Mouse (Mus musculus) layer of hippocampus, adult 11-12 months (tissue): Measurements from ENCODE around the gene Uchl5.
A peak's percentile ranks its signal among the peaks of the same experiment; 100 is the strongest.

Experiments
- DNase-seq: peaks from one replicate; pipeline ENCODE4 v3.0.0; 2022; ENCODE audit warnings: low spot score

Uchl5 gene

DNA sequence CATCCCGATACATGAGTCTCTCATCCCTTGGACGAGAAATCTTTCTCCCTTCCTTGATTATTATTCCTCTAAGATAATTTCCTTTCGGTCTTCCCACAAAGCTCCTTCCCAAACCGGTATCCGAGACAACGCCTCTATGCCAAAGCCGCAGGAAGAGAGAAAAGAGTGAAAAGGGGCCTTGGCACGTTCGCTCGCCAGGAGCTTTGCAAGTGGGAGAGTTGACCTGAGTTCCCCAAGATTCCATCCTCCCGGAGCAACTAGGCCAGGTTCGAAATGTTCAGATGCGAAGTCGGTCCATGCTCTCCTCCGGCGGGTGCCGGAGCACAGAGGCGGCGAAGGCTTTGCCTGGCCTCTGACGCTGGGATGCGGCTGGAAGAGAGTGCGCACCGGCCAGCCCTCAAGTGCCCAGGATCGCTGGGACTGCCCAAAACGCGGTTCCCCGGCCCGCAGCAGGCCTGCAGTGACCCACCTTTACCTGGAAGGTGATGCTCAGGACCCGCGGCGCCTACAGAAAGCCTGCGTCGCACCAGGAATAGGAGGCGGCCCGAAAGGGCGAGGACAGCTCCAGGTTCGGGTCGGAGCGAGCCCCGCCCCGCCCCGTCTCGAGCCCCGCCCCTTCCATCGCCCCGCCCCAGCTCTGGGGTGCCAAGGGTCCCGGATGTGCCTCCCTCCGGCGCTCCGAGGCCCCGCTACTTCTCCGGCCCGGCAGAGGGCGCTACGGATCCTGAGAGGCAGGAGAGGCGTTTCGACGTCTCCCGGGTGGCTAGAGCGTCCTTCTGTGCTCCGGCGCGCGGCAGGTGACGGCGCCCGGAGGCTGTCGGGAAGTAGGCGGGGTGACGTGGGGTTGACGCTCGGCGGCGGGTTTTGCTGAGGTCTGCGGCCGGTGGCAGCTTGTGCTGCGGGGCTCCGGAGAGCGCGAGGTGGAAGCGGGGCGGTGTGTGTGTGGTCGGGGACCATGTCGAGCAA, at the start of gene Uchl5, which contains the start of gene Trove2:
Gene Uchl5, plus strand, starts transcription at position 827 of the 966 bp plus-strand sequence.
Gene Trove2, minus strand, starts transcription at position 623 of the 966 bp plus-strand sequence.
- peak; percentile 98 for DNase-seq

DNA sequence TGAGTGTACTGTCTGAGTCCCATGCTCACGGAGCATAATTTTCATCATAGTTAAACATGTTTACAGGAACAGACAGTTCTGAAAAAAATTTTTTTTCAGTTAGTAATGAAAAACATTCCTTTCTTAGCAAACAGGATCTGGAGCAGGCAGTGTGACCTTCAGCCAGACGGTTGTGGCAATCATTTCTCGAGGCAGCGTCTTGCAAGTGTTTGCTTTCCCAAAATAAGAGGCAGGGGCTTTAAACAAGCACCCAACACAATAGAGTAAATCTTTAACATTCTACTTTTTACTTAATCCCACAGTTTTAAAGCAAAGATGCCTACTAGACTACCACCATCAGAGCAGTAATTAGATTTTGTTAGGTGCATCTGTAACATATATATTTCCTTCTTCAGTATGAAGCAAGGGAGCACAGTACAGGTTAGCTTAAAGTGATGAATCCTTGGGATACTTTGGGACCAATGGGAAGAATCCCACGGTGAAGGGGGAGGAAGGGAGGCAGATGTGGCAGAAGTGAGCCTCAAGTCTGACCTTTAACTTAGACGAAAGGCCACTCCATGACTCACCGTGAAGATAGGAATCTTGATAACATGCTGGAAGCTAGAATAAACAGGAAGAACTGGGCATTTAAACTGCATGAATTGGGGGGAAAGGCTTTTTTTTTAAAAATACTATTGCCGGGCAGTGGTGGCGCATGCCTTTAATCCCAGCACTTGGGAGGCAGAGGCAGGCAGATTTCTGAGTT, 49.2 kb upstream of the Uchl5 start:
- no peak for DNase-seq

DNA sequence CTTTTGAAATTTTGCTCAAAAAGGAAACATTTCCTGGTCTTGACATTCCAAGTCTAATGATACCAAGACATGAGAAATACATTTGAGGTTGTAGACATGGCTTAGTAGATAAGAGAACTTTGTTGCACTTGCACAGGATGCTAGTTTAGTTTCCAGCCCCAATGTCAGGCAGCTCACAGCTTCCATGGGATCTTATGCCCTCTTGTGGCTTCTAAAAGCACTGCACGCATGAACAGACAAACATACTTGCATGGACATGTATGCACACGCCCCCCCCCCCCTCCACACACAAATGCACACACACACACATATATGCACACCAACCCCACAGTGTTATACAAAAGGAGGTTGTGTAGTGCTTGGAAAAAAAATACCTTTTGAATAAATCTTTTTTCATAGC, 46.2 kb upstream of the Uchl5 start:
- no peak for DNase-seq

GRCm38 (mm10) chr1:143731691-143732090, 45.4 kb upstream of the Uchl5 start:
- DNase-seq, result no peak

DNA sequence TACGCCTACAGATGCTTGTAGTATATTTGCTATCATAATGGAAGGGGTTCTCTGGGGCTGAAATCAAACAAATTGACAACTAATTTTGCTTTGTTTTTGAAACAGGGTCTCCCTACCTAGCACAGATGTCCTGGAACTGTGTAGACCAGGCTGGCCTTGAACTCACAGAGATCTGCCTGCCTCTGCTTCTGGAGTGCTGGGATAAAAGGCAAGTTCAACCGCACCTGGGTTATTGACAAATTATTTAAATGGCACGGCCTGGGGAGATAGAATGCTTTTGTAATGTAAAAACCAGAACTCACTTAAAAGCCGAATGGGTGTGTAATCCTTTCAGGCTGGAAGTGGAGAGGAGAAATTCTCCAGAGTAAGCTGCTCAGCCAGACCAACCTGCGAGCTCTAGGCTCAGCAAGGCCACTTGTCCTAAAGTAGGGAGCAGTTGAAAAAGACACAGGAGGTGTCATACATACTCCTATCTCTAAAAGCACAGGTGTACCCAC, 43.1 kb upstream of the Uchl5 start:
- DNase-seq, result no peak

- no peak for DNase-seq
These were observed 38.3 kb upstream of the Uchl5 start for GRCm38 (mm10) chr1:143738811-143739210.

DNA sequence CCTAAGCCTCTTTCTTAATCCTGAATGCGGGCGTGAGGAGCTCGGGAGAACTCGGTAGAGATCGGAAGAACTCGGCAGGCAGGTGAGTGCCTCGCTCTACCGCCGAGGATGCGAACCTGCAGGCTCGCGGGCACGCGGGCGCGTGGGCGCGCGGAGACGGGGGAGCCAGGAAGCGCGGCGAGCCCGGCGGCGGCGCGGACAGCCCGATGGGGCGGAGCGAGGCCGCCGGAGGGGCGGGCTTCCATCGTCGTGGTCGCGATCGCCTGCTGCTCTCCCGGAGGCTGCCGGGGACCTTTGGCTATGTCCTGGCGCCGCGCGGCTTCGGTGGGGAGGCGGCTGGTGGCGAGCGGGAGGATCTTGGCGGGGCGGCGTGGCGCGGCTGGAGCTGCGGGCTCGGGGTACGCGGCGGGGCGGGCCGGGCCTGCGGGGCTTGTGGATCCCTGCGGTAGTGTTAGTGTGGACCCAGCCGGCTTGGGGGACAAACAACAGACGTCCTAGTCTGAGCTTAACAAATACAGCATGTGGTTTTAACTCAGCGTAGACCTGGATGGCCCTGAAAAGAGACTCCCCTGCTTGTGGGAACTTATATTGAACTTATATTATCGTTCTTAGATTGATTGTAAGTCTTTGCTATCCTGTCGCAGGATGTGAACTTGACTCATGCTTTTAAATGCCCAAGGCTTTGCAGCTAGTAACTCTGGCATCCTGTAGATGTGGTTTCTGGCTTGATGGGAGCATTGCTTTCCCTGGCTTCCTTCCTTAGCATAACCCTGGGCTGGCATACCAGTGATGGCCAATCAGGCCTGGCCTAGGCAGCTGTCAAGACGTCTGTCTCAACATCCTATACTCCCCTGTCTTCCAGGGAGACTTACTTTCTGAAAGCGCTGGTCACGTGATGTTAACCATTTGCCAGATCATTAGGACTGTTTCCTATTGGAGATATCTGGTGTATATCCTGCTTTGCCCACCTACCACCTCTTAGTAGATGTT, 37.4 kb upstream of the Uchl5 start:
- DNase-seq, result peak; percentile 85

- DNase-seq, result peak; percentile 27
These were observed 36.5 kb upstream of the Uchl5 start for GRCm38 (mm10) chr1:143740581-143740980.

DNA sequence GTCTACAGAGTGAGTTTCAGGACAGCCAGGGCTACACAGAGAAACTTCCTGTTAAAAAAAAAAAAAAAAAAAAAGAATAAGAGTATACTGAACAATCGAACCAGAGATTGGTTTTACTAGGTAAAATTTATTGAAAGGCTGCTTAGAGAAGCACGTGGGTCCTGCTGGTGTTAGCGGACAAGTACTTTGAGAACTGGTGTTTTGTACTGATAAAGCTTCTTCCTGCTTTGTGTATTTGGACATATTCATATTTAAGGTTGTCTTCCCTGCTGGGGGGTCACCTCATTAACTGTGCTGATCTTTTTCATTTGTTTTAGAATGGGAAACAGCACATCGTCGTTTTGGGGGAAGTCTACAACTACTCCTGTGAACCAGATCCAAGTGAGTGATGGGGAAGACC, 35.7 kb upstream of the Uchl5 start:
- no peak for DNase-seq

GRCm38 (mm10) chr1:143742186-143742585, 34.9 kb upstream of the Uchl5 start:
- no peak for DNase-seq

DNA sequence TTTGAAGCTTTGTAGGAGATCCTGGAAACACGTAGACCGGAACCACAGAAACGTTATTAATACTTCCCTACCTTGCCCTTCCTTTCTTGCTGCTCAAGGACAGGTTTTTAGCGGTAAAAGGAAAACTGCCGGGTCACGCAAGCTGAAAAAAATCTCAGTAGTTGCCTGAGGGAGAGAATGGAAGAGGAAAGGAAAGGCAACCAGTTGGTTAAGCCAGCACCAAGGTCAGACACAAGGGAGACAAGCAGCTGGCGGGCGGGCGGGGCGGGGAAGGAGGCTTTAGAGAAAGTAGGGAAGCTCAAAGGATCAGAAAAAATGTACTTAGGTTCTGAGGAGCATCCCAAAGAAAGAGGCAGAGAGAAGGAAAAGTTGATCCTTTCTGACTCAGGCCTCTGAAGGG, 31.2 kb upstream of the Uchl5 start:
- DNase-seq, result no peak

DNA sequence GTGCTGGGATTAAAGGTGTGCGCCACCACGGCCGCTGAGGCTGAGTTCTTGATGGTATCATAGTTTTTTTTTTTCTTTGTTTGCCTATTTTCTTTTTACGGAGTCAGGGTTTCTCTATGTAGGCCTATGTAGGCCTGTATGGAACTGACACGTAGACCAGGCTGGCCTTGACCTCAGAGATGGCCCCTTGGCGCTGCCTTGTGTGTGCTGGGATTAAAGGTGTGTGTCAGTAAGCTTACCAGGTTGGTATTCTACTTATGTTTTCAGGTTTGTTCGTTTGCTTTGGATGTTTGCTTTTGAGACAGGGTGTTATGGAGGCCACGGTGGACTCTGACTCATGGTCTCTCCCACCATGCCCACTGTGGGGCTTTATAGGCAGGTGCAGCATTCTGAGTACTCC, 14.9 kb upstream of the Uchl5 start:
- DNase-seq, result no peak

- no peak for DNase-seq
These were observed 12.6 kb upstream of the Uchl5 start for GRCm38 (mm10) chr1:143764443-143764842.

GRCm38 (mm10) chr1:143765801-143766200, 11.3 kb upstream of the Uchl5 start:
- DNase-seq, result no peak

GRCm38 (mm10) chr1:143766238-143766637, 10.8 kb upstream of the Uchl5 start:
- no peak for DNase-seq

DNA sequence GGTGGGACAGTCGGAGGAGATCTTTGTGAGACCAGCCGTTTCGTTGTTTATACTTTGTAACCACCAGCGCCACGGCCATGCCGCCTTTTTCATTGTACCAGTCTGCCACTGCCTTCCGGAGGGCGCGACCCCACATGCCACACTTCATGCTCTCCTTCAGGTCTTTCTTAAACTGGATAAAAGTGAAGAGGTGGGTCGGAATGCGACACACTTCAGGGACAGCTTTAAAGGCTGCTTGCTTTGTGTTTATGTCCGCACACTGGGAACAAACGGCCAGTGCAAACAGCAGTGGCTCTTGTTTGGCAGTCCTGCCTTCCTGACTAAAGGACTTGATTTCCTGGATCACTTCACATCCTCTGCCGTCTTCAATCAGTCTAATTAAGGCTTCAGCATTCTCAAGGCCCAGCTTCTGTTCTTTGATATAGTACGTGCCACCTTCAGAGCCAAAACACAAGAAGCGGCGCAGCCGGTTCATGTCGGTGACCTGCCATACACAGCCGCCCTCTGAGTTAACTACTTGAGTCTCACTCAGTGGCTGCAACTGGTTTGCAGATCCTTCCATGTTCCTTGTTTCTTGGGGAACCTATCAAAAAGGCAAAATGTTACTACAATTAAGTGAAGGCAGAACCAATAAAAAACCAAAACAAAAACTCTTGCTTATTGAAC, 6.5 kb upstream of the Uchl5 start:
- DNase-seq, result no peak

DNA sequence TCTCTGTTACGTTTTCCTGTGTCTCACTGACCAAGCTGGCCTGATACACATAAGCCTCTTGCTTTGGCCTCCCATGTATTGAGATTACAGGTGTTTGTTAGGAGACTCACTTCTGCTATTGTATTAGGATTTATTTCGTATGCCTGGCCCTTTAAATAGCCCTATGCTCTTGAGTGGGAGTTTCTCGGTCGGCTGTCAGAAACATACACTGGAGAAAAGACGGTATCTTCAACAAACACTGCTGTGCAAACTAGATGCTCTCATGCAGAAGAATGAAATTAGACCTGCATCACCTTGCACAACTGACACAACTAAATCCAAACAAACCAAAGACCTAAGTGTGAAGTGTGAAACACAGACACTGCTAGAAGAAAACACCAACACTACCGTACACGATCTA, 4.0 kb upstream of the Uchl5 start:
- DNase-seq, result no peak

DNA sequence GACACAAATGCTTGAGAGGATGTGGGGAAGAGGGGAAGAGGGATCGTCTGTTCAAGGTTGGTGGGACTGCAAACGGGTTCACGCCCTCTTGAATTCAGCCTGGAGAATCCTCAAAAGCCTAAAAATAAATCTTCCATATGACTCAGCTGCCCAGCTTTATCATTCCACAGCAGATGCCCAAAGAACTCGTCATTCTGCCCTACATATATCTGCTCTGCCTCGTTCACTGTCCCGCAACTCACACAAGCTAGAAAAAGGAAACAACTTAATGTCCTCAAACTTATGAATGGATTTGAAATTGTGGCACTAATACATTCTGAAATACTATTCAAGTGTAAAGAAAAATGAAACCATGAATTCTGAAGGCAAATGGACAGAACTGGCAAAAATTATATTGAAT, 3.2 kb upstream of the Uchl5 start:
- no peak for DNase-seq

GRCm38 (mm10) chr1:143777558-143778218, 616 bp downstream of the Uchl5 start:
- DNase-seq, result no peak

DNA sequence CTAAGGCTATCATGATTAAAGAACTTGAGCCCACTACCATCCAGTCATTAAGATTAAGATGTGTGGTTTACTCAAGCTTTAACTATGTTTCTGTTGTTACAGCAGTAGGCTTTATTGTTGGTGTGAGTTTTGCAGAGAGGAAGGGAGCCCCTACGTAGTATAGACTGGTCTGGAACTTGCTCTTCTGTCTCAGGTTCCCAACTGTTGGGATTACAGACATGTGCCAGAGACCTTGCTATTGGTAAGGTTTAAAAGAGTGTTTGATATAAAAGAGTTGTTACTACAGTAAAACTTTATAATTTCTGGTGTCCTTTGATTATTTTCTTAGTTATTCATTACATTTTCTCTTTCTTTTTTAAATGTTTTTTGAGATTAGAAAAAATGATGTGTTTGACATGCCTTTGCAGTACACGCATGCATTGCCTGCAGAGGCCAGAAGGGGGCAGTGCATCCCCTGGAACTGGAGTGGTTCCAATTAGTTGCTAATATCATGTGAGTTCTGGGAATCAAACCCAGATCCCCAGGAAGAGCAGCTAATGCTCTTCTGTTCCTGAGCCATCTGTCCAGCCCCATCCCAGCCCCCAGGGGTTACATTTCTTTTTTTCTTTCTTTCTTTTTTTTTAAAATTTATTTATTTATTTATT, 11.6 kb downstream of the Uchl5 start:
- DNase-seq, result peak; percentile 25
